Mouse (Mus musculus) G1E (cell line): Measurements from ENCODE around the gene Il31.

ENCODE experiments used
- CTCF ChIP-seq: IDR thresholded peaks from 2 replicates; pipeline ENCODE4 v1.5.1; 2012; ENCODE audit warnings: low read depth, low read length, inconsistent platforms, mixed read lengths
- POLR2AphosphoS5 ChIP-seq: IDR thresholded peaks from 2 replicates; pipeline ENCODE4 v1.6.1; 2012; ENCODE audit warnings: low read depth, low read length, inconsistent platforms; ENCODE audit not compliant: insufficient replicate concordance

DNA sequence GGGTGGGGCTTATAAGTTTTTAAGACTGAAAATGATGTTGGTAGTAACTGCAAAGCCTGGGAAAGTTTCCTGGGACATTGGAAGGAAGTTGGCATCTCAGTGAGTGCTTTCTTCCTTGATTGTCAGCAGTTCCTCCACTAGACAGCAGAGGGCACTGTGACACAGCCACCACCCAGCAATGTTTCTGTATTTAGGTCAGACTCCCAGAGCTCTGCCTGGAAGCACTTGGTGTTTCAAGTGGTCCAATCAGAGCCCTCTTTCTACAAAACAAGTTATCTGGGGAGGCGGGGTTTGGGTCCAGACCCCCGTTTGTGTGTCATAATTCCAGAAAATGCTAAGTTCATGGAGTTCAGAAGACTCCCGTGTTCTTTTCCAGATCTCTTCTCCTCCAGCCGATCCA, 45.2 kb downstream of the Il31 start:
- TF ChIP-seq CTCF, result peak; percentile 85
- TF ChIP-seq POLR2AphosphoS5, result no peak
